Mouse (Mus musculus) c-Kit-positive CD71-positive TER-119-negative erythroid progenitor cells, embryonic 14.5 days (primary cell): ENCODE measurements around the gene Rpl38.

Source experiments
- DNase-seq: peaks from one replicate; pipeline ENCODE4 v3.0.0-alpha.2; 2013; ENCODE audit warnings: low read depth

Rpl38 gene

GRCm38 (mm10) chr11:114706358-114706757 lies 38.0 kb downstream of the Rpl38 start:
- DNase-seq = no peak

- DNase-seq = no peak
These were observed 43.1 kb downstream of the Rpl38 start for GRCm38 (mm10) chr11:114711393-114711792.

- DNase-seq = no peak
These were observed 43.5 kb downstream of the Rpl38 start for GRCm38 (mm10) chr11:114711861-114712260.

DNA sequence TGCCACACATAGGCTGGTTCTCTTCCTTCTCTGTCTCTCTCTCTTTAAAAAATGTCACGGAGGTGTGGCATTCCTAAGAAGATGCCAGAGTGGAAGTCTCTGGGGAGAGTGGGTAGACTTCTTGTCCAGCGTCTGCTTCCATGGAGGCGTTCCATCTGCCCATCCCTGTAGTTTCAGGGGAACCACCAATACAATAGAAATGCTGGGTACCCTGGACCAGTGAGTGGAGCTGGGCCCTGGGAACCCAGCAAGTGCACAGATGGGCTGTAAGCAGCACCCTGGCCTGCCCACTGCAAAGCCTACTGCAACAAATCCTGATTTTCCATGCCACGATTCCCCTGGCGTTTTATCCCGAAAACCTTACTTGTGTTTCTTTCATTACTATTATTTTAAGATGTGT lies 46.2 kb downstream of the Rpl38 start:
- no peak for DNase-seq

- DNase-seq = no peak
These were observed 47.2 kb downstream of the Rpl38 start for GRCm38 (mm10) chr11:114715531-114715930.

DNA sequence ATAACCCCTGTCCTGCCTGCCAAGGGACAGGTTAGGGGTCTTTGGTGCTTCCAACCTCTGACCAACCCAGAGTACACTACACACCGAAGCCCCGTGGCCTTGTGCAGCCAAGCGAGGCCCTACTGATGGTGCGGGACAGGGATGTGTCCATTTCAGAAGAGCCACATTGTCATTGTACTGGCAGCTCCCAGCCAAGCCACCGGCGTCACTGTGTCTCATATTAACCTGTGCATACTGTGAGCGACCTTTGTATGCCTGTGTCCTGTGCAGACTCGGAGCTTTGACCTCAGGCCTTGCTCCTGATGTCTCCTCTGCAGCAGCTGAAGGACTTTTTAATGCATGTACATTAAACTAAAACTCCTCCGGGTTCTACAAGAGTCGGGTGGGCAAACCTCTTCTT lies 52.2 kb downstream of the Rpl38 start:
- DNase-seq = no peak
